Mouse (Mus musculus) ES-Bruce4 (cell line): Measurements from ENCODE around the gene Dbnl. TPM values are rescaled to one million over a fixed set of nuclear protein-coding genes. Genes with fewer than 3 reads are reported as not detected.

Experiments used
- H3K27ac ChIP-seq: 2 replicates; pipeline ENCODE4 v1.5.1; 2012; ENCODE audit warnings: low read length, inconsistent platforms; ENCODE audit not compliant: insufficient read depth
- H3K27me3 ChIP-seq: 2 replicates; pipeline ENCODE4 v1.6.1; 2012; ENCODE audit warnings: mild to moderate bottlenecking, low read length, inconsistent platforms; ENCODE audit not compliant: control insufficient read depth, poor library complexity, insufficient read depth, severe bottlenecking
- H3K36me3 ChIP-seq: 2 replicates; pipeline ENCODE4 v1.6.1; 2012; ENCODE audit warnings: inconsistent platforms, mild to moderate bottlenecking, low read length, moderate library complexity; ENCODE audit not compliant: control insufficient read depth, poor library complexity, insufficient read depth, severe bottlenecking
- H3K4me1 ChIP-seq: one replicate; pipeline ENCODE4 v1.8.1; 2011; ENCODE audit warnings: low read length; ENCODE audit not compliant: control insufficient read depth, insufficient read depth
- H3K4me3 ChIP-seq: 2 replicates; pipeline ENCODE4 v1.5.1; 2011; ENCODE audit warnings: low read depth, mild to moderate bottlenecking, low read length
- H3K9ac ChIP-seq: 2 replicates; pipeline ENCODE4 v1.6.1; 2012; ENCODE audit warnings: low read depth, mild to moderate bottlenecking, inconsistent platforms; ENCODE audit not compliant: poor library complexity, severe bottlenecking
- H3K9me3 ChIP-seq: replicated peaks from 2 replicates; pipeline ENCODE4 v1.6.1; 2012; ENCODE audit warnings: mild to moderate bottlenecking, low read length, inconsistent platforms; ENCODE audit not compliant: control insufficient read depth, poor library complexity, insufficient read depth, severe bottlenecking
- CTCF ChIP-seq: IDR thresholded peaks from one replicate; pipeline ENCODE4 v1.8.1; 2011; ENCODE audit warnings: low read depth, low read length
- EP300 ChIP-seq: IDR thresholded peaks from 2 replicates; pipeline ENCODE4 v1.6.1; 2011; ENCODE audit warnings: low read depth, low read length; ENCODE audit not compliant: insufficient read depth
- POLR2A ChIP-seq: IDR thresholded peaks from one replicate; pipeline ENCODE4 v1.8.1; 2011; ENCODE audit warnings: low read length; ENCODE audit not compliant: insufficient read depth
- polyA plus RNA-seq: library from polyadenylated mRNA; stranded (reverse); fragments of >200 nt; gene quantifications from 2 replicates; pipeline ENCODE4 v1.2.4, GENCODE M21; 2011; ENCODE audit warnings: low read depth; ENCODE audit not compliant: missing spikeins, insufficient read depth, insufficient read length

Gene Dbnl
- polyA plus RNA-seq, result 27.4 and 33.4 TPM in 2 replicates

DNA sequence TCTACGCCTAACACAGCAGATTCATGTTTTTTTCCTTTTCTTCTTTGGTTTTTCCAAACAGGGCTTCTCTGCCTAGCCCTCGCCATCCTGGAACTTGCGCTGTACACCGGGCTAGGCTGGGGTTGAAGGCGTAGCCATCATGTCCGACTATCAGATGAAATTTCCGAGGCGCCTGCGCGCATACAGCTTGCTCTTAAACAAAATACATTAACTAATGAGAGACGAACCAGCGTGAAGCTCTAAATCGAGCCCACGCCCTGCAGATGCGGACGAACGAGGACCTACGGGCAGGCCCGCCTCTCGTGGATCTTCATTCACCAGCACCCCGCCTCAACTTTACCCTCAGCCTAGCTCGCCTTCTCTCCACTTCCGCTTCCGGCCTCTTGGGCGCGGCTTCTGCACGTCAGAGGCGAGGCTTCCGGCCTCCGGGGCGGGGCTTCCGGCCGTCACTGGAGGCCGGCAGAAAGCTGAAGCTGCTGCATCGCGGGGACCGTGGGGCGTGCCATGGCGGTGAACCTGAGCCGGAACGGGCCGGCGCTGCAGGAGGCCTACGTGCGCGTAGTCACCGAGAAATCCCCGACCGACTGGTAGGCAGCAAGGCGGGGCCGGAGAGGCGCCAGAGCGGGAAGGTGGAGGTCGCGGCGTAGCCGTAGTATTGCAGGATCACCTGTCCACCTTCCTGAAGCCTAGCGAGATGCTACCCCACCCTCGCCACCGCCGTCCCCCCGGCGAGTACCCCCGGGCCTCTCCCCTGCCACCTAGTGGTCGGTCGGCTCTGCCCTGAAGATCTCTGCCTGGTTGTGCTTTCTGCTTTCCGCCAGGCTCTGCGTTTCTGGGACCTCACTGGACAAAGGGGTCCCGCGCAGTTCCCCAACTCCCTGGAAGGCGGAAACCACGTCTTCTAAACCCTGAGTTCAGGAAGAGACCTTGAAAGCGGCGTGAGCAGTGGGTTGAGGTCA is at the start of gene Dbnl:
Gene Dbnl (plus strand): TSS at position 433 of the 959 bp plus-strand sequence.
- peaks cover 8% of the 10 kb centered on the region for H3K36me3 ChIP-seq
- no peaks in the 10 kb centered on the region for H3K4me1 ChIP-seq
- H3K27me3 ChIP-seq, result no peaks in the 10 kb centered on the region
- no peaks in the 10 kb centered on the region for H3K9me3 ChIP-seq
- peak within 1 kb of the TSS; percentile 85 for H3K4me3 ChIP-seq
- H3K9ac ChIP-seq, result peak within 1 kb of the TSS; percentile 61
- peak within 1 kb of the TSS; percentile 23 for H3K27ac ChIP-seq
- no peak for TF ChIP-seq EP300
- peak; percentile 74 for TF ChIP-seq POLR2A
- peak; percentile 51 for TF ChIP-seq CTCF

- Histone ChIP-seq H3K27me3 (no peaks in the 10 kb centered on the region), H3K4me1 (no peaks in the 10 kb centered on the region), H3K9me3 (no peaks in the 10 kb centered on the region), H3K36me3 (no peaks in the 10 kb centered on the region), H3K4me3 (no peak overlapping the region), H3K9ac (no peak overlapping the region), H3K27ac (no peak overlapping the region)
- TF ChIP-seq EP300 (no peak), POLR2A (no peak), CTCF (no peak)
These were observed 49.2 kb upstream of the Dbnl start for GRCm38 (mm10) chr11:5738888-5739632.

DNA sequence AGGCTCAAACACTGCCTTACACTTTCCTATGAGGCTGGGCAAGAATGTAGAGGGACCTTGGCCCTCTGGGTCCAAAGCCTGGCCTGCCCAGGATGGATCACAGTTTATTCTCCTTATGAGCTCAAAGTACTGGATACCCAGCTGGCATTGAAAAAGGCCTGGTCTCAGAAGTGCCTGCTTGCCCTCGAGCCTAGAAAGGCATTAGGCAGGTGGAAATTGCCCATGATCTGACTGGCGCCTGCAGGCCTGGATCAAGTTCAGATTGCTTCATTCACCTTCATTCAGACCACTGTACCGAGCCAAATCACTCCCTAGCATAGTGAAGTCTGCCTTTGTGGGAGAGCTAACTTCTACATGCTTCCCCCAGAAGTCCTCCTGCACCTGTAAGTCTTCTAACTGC is 48.4 kb upstream of the Dbnl start:
- no peak overlapping the region for H3K9ac ChIP-seq
- H3K9me3 ChIP-seq, result no peaks in the 10 kb centered on the region
- H3K36me3 ChIP-seq, result no peaks in the 10 kb centered on the region
- no peaks in the 10 kb centered on the region for H3K4me1 ChIP-seq
- H3K27me3 ChIP-seq, result no peaks in the 10 kb centered on the region
- H3K27ac ChIP-seq, result no peak overlapping the region
- H3K4me3 ChIP-seq, result peak overlapping the region; percentile 24
- TF ChIP-seq EP300 (no peak), POLR2A (no peak), CTCF (no peak)

DNA sequence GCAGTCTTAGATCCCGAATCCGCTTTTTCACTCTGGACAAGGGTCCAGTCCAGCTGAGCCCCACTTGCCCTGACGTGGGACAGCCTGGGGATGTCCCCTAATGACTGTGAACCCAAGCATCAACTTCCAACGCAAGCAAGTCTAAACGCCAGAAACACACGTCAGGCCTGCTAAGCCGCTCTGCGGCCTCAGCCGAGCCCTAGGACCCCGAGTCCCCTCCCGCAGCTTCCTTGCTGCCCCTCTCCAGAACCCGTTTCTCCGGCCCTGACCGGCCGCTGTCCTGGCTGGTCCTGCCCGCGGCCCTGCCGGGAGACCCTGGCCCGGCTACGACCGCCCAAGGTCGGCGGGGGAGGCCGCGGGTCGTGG is 47.7 kb upstream of the Dbnl start:
- Histone ChIP-seq H3K36me3 (no peaks in the 10 kb centered on the region), H3K27ac (no peak overlapping the region; the same call in 1 of the 2 replicates), H3K4me3 (peak overlapping the region; percentile 72), H3K9ac (peak overlapping the region; percentile 91), H3K27me3 (no peaks in the 10 kb centered on the region), H3K4me1 (no peaks in the 10 kb centered on the region), H3K9me3 (no peaks in the 10 kb centered on the region)
- TF ChIP-seq POLR2A, result no peak
- TF ChIP-seq EP300, result no peak
- TF ChIP-seq CTCF, result no peak

- Histone ChIP-seq H3K27me3 (no peaks in the 10 kb centered on the region), H3K4me1 (no peaks in the 10 kb centered on the region), H3K4me3 (peak overlapping the region; percentile 72), H3K36me3 (no peaks in the 10 kb centered on the region), H3K9ac (peak overlapping the region; percentile 91), H3K9me3 (no peaks in the 10 kb centered on the region), H3K27ac (no peak overlapping the region; the same call in none of the 2 replicates)
- TF ChIP-seq EP300, result peak; percentile 96
- no peak for TF ChIP-seq POLR2A
These were observed 47.2 kb upstream of the Dbnl start for GRCm38 (mm10) chr11:5740965-5741627.
